Mouse (Mus musculus) spleen, adult 2 months (tissue): ENCODE measurements around the gene Alcam.

Source experiments
- CTCF ChIP-seq: fragments of 200-500 bp; IDR thresholded peaks from 2 replicates; pipeline ENCODE4 v1.5.1; 2011; ENCODE audit warnings: mild to moderate bottlenecking, inconsistent platforms; ENCODE audit not compliant: insufficient read depth, insufficient read length, insufficient replicate concordance; ENCODE audit errors: extremely low read depth
- POLR2A ChIP-seq: fragments of 200-500 bp; IDR thresholded peaks from 2 replicates; pipeline ENCODE4 v1.6.1; 2011; ENCODE audit warnings: low read depth, low read length, inconsistent platforms

DNA sequence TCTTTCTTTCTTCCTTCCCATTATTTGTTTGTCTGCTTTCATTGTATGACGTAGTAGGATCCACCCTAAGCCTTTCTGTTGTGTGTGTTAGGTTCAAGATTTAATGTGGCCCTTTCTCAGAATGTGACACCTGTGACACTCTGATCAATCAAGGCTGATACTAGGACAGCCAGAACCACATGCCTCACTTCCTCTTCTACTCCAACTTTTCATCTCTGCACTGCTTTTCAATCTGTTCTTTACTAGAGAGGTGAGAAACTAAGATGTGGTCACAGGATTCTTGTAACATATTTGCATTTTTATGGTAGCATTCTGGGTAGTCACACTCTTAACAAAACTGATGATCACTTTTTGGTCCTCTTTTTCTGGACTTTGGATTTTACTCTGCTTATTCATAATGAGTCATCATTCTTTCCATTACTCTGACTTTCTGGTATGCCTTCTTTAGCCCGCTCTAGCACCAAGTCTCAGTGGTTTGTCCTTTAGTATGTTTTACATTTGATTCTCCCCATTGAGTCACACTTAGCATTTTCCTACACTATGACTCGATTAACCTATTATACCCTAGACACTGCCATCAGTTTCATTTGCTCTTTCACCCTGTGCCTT lies 161.3 kb downstream of the Alcam start:
- no peak for TF ChIP-seq CTCF
- no peak for TF ChIP-seq POLR2A
